Mouse (Mus musculus): ENCODE measurements around the gene Tldc1.
A peak's percentile ranks its signal among the peaks of the same experiment; 100 is the strongest.

Tldc1 gene

GRCm38 (mm10) chr8:119765311-119765710 lies 12.9 kb downstream of the Tldc1 start:
- DNase-seq = no peak

GRCm38 (mm10) chr8:119762226-119763220 lies 15.7 kb downstream of the Tldc1 start:
- no peak for DNase-seq

- no peak for DNase-seq
Observed at GRCm38 (mm10) chr8:119761692-119762091, 16.5 kb downstream of the Tldc1 start.

DNA sequence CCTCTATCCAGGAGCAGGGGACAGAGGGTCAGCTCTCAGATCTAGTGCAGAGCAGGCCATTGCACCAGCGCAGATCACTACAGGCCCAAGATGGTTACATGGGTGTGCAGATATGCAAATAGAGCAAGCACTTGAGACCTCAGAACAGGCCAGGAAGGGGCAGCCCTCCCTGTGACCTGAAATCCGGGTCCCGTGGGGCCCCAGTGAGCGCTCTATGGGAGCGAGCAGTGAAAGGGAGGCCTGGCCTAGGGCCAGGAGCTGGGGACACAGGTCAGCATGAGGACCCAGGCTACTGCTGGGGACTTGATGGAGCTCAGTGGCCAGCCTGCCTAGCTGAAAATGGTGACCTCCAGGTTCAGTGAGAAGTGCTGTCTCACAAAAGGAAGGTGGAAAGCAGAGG lies 21.7 kb downstream of the Tldc1 start:
- DNase-seq = peak; percentile 54

GRCm38 (mm10) chr8:119756147-119756461 lies 22.1 kb downstream of the Tldc1 start:
- DNase-seq = no peak

- DNase-seq = peak; percentile 22
Observed at GRCm38 (mm10) chr8:119755238-119756146, 22.7 kb downstream of the Tldc1 start.

DNA sequence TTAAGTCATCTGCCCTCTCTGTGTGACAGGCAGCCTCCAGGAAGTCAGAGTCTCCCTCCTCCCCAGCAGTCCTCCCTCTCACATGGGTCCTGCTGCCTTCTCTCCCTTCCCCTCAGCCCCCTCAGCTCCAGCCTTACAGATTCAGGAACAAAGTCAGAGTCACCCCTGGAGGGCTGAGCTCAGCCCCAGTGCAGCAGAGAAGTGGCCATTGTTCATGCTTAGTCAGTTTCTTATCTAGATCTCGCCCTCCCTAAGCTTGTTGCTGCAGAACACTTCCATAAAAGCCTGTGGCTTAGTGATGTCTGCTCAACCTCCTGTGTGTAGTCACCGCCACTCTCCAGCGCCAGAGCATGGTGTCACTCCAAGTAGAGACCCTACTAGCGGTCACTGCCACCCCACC lies 33.6 kb downstream of the Tldc1 start:
- DNase-seq = no peak

- peak; percentile 87 for DNase-seq
Observed at GRCm38 (mm10) chr8:119743291-119744026, 34.8 kb downstream of the Tldc1 start.

DNA sequence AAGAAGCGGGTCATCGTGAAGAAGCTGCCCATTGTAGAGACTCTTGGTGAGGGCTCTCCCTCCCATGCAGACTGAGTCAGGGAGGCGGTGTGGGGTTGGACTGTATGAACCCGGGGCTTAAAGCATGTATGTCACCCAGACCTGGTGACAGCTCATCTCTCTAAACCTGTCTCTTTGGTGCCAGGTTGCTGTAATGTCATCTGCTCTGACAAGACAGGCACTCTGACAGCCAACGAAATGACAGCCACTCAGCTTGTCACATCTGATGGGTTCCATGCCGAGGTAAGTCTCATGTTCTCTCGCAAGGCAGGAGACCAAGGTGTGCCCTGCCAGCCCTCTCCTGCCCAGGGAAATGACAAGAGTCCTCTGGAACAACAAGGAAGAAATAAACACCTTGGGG lies 35.8 kb downstream of the Tldc1 start:
- no peak for DNase-seq

GRCm38 (mm10) chr8:119740634-119741033 lies 37.6 kb downstream of the Tldc1 start:
- no peak for DNase-seq

GRCm38 (mm10) chr8:119738129-119738907 lies 39.9 kb downstream of the Tldc1 start:
- no peak for DNase-seq

- no peak for DNase-seq
Observed at GRCm38 (mm10) chr8:119737093-119737900, 40.9 kb downstream of the Tldc1 start.

GRCm38 (mm10) chr8:119736348-119736917 lies 41.8 kb downstream of the Tldc1 start:
- no peak for DNase-seq

DNA sequence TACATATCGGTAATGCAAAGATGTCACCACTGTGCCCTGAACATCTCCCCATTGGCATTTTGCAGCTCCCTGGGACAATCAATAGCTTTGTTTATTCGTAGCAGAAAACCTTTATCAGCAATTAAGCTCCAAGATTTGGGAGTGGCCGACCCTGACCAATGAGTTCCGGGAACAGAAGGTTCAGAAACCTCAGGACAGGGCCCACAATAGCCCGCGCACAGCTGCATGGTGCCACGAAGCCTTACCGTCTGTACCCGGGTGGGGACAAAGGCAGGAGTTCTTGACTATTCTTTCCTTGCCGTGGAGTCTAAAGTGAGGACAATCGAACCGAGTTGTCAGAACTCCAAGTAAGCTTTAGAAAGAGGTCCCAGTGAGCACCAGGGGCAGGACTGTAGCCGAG lies 46.1 kb downstream of the Tldc1 start:
- DNase-seq = no peak

- no peak for DNase-seq
Observed at GRCm38 (mm10) chr8:119728351-119728895, 49.8 kb downstream of the Tldc1 start.

DNA sequence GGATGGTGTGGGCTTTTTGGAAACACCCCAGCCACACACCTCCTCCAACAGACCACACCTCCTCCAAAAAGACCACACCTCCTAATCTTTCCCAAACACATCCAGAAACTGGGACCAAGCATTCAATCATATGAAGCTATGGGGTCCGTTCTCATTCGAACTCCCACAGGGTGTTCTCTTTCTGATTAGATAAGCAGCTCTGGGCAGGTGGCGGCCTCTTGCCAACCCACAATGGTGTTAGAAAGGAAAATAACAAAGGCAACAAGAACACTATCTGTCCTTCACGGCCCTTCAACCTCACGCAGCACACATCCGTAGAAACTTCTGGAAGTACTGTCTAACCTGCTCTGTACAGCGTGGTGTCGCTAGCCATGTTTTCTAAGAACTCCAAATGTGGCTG lies 51.1 kb downstream of the Tldc1 start:
- DNase-seq = no peak

- DNase-seq = no peak
Observed at GRCm38 (mm10) chr8:119724596-119724995, 53.6 kb downstream of the Tldc1 start.

DNA sequence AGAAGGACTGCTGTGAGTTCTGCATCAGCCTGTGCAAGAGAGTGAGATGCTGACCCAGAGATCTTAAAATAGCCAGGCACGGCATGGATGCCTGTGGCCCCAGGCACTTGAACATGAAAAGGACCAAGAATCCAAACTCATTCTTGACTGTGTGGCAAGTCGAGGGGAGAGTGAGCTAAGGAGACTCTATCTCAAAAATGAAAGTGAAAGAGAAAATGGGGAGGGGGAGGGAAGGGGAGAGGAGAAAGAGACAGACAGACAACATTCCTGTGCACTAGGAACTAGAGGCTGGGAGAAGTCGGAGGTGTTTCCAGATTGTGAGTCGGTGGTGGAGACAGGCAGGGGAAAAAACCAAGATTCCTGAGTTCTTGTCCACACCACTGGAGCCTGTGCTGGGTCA lies 54.5 kb downstream of the Tldc1 start:
- no peak for DNase-seq

DNA sequence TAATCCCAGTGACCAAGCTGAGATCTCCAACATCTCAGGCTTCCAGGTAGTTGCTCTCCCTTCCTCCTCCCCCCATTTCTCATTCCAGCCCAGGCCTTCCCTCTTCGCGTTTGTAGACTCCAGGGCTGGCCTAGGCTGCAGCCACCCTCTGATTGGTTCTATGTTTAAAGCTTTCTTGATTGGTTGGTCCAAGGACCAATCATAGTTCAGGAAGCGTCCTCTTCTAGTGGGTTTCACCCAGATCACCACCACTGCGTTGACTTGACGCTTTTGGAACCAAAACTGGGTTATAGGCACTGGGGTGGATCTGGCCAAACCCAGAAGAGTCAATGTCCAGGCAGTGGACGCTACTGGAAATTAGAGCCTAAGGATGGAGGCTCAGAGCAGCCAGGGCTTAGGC lies 55.9 kb downstream of the Tldc1 start:
- no peak for DNase-seq

- no peak for DNase-seq
Observed at GRCm38 (mm10) chr8:119719011-119719501, 59.2 kb downstream of the Tldc1 start.
